Mouse (Mus musculus) layer of hippocampus, postnatal 14 days (tissue): ENCODE measurements around the gene Satl1. TPM values are rescaled to one million over a fixed set of nuclear protein-coding genes. Genes with fewer than 3 reads are reported as not detected.

Experiments
- DNase-seq, 2 experiments: peaks; one replicate each; pipeline ENCODE4 v3.0.0; 2021 to 2022; ENCODE audit warnings: low spot score in 2 of 2, mixed read lengths in 1 of 2
- long read RNA-seq, 2 experiments: library from polyadenylated mRNA; stranded (forward); transcript quantifications; one replicate each; pipeline ENCODE4 v2.0.0; 2021
- total RNA-seq, 2 experiments: library from RNA; stranded (reverse); gene quantifications; 2 replicates each; pipeline ENCODE4 v1.2.3; 2021

Gene Satl1
- total RNA-seq, result not detected
- long read RNA-seq, experiment 1, result 0 reads
- long read RNA-seq, experiment 2, result 0 reads

DNA sequence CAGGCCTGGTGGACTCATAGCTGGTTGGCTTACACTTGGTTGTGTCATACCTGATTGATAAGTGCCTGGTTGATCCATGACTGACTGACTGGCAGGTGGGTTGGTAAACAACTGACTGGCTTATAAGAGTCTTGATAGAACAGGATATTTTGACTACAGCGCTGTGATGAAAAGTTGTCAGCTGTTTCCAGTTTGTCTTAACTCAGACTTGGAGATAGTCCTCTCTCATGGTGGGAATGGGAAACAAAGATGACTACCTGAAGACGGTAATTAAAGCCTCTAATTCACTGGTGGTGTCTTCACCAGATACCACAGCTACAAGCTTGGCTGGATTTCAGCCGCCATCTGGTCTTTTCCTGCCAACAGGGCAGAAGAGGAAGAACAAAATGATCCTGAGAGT is at the start of gene Satl1:
TSS of gene Satl1 (minus strand) at position 101 of the 400 bp plus-strand sequence.
- DNase-seq, result no peak

DNA sequence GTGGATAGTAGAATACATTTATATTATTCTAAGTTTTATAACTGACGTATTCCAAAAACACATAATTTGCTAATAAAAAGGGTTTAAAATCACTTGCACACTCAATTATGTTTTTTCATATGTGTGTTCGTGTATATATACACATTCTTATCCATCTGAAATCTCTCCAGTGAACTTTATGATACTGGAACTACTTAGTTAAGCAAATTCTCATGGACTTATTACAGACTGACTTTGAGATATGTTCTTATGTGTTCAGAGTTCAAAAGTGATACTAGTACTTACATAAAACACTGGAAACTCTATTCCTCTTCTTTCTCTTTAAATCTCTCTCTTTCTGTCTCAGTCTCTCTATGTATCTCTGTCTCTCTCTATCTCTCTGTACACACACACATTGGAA is 31.5 kb upstream of the Satl1 start:
- no peak for DNase-seq

DNA sequence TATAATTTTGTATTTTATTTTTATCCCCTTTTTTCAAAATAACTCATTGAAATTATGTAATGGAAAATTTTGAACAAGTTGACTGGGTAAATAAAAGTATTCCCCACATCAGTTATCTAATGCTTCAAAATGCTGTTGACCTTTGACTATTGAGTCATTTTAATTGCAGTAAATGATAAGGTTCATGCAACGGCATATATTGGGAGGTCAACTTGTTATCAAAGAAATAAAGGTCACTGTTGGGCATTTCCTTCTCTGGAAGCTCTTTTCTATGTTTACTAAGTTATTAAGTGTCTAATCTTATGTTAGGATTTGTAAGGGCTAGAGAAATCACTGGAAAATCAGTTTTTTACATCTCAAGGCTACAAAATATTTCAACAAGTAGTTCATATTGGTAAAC is 31.0 kb upstream of the Satl1 start:
- DNase-seq, result no peak

DNA sequence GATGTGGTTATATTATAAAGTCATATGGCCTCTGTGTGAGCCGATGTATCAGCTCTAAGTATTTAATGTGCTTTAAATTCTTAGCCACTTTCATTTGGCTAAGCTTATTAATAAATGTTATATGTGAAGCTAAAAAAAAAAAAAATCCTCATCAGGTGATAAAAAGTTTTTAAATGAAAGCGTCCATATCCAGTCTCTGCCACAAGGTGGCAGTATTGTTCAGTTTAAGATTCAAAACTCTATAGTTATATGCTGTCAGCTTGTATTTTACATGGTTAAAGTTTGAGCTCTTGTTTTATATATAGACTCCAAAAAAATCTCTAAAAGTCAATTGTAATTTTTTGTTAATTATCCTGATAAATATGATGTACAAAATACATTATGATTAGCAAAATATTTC is 16.4 kb upstream of the Satl1 start:
- DNase-seq, result peak in 1 of 2 experiments; percentile 26

DNA sequence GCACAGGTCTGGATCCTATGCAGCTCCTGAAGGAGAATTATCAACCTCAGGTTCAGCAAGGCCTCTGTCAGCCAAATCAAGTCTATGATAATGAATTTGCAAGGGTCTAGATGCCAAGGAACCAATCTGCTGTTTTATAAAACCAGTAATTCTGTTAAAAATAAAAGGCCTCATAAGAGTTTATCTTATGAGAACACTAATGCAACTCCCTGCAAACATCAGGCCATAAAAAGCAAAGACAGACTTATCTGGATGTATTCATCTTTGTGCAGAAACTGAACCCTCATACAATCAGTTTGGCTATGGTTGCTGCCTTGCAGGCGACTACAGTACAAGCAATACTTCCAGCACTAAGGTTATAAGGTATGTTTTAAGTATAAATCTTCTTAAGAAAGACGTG is 5.7 kb upstream of the Satl1 start:
- no peak for DNase-seq

DNA sequence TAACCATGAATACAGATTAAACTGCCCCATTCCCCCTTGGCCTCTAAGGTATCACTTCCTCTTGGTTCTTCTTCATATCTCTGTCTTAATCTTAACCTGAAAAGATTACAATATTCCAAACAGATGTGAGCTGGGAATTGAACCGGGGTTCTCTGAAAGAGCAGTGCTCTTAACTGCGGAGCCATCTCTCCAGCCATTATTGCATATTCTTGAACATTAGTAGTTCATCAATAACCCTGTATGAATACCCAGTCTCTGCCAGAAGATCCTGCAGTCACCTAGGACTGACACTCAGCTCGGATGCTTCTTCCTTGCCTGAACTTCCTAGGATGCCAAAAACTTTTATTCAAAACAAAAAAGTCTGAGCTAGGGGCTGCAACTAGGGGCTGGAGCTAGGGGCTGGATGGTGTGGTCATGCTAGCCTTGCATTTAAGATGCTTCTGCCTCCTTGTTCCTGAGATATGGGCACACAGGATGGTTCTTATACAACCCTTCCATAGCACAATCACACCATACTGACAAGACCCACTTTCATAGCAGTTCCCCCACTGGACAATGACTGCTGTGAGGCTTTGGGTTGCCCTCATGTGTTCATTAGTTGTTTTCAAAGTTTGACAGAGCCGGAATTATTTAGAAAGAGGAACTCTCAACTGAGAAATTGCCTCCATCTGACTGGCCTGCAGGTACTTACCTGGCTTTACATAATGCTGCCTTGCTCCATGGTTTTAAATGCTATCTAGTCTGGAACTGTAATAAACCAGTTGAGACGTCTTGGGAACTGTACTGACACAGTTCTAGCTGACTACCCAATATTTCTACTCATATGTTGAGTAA is 35.8 kb downstream of the Satl1 start:
- peak; percentile 5 to 9 for DNase-seq

DNA sequence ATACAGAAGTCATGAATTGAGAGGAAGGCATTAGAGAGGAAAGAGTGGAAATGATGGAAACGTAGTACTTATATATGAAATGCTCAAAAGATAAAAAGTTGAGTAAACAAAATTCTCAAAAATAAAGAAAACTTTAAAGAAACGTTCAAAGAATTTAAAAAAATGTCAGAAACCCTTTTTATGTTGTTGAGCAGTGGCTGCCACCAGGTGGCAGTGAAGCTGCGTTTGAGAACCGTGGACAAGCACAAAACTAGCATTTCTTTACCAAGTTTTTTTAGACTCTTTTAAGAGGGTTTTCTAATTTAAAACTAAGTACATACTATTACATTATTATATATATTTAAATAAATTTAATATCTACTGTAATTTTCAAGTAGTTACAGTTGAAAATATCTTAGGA is 38.2 kb downstream of the Satl1 start:
- DNase-seq, result no peak

DNA sequence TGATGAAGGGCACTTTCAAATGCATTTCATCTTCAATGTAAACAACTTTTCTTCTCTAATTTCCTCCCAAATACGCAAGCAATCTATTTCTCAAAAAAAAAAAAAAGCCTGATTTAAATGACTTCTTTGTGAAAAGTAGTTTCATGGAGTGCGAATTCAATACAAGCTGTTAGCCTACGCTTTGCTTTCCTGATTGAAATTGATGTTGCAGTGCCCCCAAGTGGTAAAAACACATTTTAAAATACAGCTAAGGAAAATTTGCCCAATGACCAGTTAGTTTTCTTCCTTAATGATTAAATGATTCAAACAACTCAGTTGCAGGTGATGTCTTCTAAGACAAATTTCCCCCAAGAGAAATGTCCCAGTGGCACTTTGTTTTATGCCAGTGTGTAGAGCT is 58.2 kb downstream of the Satl1 start:
- DNase-seq, result peak in 1 of 2 experiments; percentile 43

DNA sequence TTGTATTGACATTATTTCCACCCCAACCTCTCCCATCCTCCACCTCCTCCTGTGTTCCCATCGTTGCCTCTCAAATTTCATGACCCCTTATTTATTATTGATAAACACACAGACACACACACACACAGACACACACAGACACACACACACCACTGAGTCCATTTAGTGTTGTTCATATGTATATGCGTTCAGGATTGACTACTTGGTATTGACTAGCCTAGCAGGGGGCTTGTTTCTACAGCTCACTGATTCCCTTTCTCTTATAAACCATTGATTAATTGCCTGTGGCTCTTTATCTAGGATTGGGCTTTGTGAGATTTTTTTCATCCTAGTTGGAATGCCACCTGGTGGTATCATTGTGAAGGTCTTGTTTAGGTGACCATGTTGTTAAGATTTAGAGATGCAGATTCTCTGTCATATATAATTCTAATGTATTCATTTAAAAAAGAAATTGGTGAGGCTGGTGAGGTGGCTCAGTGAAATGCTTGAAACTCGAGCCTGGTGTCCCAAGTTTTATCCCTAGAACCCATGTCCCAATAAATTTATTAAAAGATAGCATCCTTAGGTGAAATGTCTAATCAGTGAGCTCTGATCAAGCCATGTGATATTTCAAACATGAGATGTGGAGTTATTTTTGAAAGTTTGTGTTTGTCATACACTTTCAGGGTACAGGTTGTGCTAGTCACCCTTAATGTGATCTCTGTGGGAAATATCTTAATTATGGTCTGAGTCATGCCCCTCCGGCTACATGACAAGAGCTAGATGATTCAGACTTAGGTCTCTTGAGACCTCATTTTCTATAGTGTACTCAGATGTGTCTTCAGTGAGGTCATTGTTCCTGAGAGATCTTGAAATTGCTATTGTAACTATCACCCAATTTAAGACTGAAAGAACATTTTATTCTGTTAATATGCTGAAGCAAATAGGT is 58.8 kb downstream of the Satl1 start:
- DNase-seq, result peak in 1 of 2 experiments; percentile 2

DNA sequence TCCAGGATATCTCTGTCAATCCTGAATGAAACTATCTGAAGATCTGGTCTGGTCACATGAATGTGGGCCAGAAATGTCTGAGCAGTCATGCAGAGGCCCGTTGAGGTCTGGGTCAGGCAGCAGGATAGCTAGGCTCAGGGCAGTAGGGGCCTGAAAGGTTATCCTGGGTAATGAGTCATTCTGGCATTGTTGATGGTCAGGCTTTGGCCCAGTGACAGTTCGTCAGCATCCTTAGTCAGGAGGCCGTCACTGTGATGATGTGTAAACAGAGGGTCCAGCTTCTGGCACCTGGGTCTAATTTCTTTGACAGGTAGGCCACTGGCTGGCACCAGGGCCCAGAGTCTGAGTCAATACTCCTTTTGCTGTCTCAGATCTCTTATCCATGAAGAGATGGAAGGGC is 67.1 kb downstream of the Satl1 start:
- DNase-seq, result no peak

Other genes starting within 250 kb of the Satl1 start
- not detected for gene 4933403O08Rik, start 167.7 kb downstream of the Satl1 start, total RNA-seq
- 1 to 10 TPM; 5.9 to 6.8 TPM for gene Apool, start 95.4 kb downstream of the Satl1 start, total RNA-seq
- not detected for gene 2010106E10Rik, start 88.5 kb upstream of the Satl1 start, total RNA-seq
- 10 to 100 TPM; 14.8 to 16.7 TPM for gene Zfp711, start 193.7 kb upstream of the Satl1 start, total RNA-seq